Mouse (Mus musculus) frontal cortex, adult (tissue): ENCODE data around the gene Fjx1.

Experiments used
- ATAC-seq: cut with Nextera tagmentation; 2 replicates; pipeline ENCODE4 v1.9.2; 2017; ENCODE audit warnings: mild to moderate bottlenecking, moderate library complexity, mixed read lengths; ENCODE audit not compliant: low TSS enrichment

The Fjx1 gene

GRCm38 (mm10) chr2:102426434-102426833 is 25.9 kb downstream of the Fjx1 start:
- no peak for ATAC-seq

GRCm38 (mm10) chr2:102416149-102416743 is 36.1 kb downstream of the Fjx1 start:
- no peak for ATAC-seq

GRCm38 (mm10) chr2:102412738-102413137 is 39.6 kb downstream of the Fjx1 start:
- no peak for ATAC-seq

GRCm38 (mm10) chr2:102410615-102411014 is 41.7 kb downstream of the Fjx1 start:
- no peak for ATAC-seq

- no peak for ATAC-seq
Measured at GRCm38 (mm10) chr2:102409741-102410140, 42.6 kb downstream of the Fjx1 start.

GRCm38 (mm10) chr2:102407363-102408184 is 44.7 kb downstream of the Fjx1 start, which contains the start of gene Trim44:
Gene Trim44 (minus strand): TSS chr2:102407828.
- ATAC-seq = peak; percentile 52

GRCm38 (mm10) chr2:102406324-102407304 is 45.7 kb downstream of the Fjx1 start:
- peak; percentile 47; the same call in 1 of the 2 replicates for ATAC-seq

GRCm38 (mm10) chr2:102403982-102404381 is 48.3 kb downstream of the Fjx1 start:
- no peak for ATAC-seq

GRCm38 (mm10) chr2:102403306-102403705 is 49.0 kb downstream of the Fjx1 start:
- no peak for ATAC-seq

GRCm38 (mm10) chr2:102401352-102401692 is 51.0 kb downstream of the Fjx1 start:
- ATAC-seq = no peak

- ATAC-seq = peak; percentile 95
Measured at GRCm38 (mm10) chr2:102400605-102401351, 51.5 kb downstream of the Fjx1 start.

GRCm38 (mm10) chr2:102399864-102400604 is 52.3 kb downstream of the Fjx1 start:
- no peak for ATAC-seq
